Mouse (Mus musculus): ENCODE data around the gene Steap2.

- TF ChIP-seq CTCF (IDR thresholded peaks at IDR 0.05; ENCODE audit: low read depth): no peak
- no peak for TF ChIP-seq EP300 (IDR thresholded peaks at IDR 0.05; ENCODE audit: low read depth)
These were observed 36.4 kb downstream of the Steap2 start for GRCm38 (mm10) chr5:5657932-5658331.
